Mouse (Mus musculus): ENCODE measurements at regions not wholly inside any gene's neighbourhood (a gene's known extent, or its start where the extent isn't known, plus 50 kb on each side); places are given as distances from the start of the nearest gene placed in this dataset.

DNA sequence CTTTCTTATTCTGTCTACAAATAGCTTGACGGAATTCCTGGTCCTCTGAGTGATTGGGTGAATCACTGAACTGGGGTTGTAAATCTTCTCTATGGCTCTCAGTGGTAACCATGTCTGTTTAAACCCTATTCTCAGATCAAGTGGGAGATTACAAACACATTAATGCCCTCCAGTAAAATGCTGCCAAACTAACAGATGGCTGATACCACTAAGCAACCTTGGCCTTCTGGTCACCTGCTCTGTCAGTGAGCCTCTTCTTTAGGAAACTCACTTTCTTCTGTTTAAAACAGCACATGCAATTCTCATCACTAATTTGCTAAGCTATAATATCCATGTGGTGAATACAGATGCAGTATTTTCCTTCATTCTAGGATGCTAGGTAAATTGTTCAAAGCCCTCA, 210.9 kb upstream of the Tenm2 start:
- no peak for TF ChIP-seq POLR2A (IDR thresholded peaks at IDR 0.05; ENCODE audit: insufficient read depth, low read depth, low read length)
- no peak for TF ChIP-seq CTCF (IDR thresholded peaks at IDR 0.05)
- TF ChIP-seq EP300 (IDR thresholded peaks at IDR 0.05; ENCODE audit: insufficient read depth, low read depth, low read length), result no peak

Data from heart, adult 2 months (tissue).